Mouse (Mus musculus): Measurements from ENCODE around the gene Gpn3.

DNA sequence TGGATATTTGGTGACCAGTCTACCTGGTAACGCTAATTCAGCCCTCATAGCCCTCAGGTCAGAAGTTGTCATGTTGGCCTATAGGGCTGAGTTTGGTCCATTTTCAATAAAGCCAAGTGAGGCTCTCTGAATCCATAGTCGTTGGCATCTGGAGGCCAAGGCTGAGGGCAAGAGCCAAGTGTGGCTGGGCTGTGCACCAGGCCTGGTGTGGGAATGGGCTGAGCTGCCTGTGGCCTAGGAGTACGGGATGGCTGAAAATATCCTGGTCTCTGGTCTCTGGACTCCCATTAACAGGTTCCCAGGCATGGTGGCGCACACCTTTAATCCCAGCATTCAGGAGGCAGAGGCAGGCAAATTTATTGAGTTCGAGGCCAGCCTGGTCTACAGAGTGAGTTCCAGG lies 18.3 kb downstream of the Gpn3 start:
- no peak for TF ChIP-seq SMC3 (IDR thresholded peaks at IDR 0.05; ENCODE audit: low read depth, low read length)
- TF ChIP-seq ZKSCAN1 (IDR thresholded peaks at IDR 0.05; ENCODE audit: borderline replicate concordance, low read depth, low read length): no peak
- no peak for TF ChIP-seq POLR2A (IDR thresholded peaks at IDR 0.05; ENCODE audit: low read depth, low read length)
- TF ChIP-seq MAZ (IDR thresholded peaks at IDR 0.05; ENCODE audit: low read depth, low read length): no peak
- no peak for TF ChIP-seq POLR2AphosphoS2 (IDR thresholded peaks at IDR 0.05; ENCODE audit: low read depth, low read length)
- TF ChIP-seq MAFK (IDR thresholded peaks at IDR 0.05; ENCODE audit: insufficient replicate concordance, low read length): no peak
- no peak for TF ChIP-seq ZMIZ1 (IDR thresholded peaks at IDR 0.05; ENCODE audit: low read depth, low read length)
- no peak for TF ChIP-seq TCF12 (IDR thresholded peaks at IDR 0.05; ENCODE audit: low read depth, low read length)
- no peak for TF ChIP-seq CTCF (conservative IDR thresholded peaks at IDR 0.05 in 1 of 2, IDR thresholded peaks at IDR 0.05 in 1 of 2; ENCODE audit: low read depth in 2 of 2, low read length in 2 of 2)
- TF ChIP-seq BHLHE40 (IDR thresholded peaks at IDR 0.05; ENCODE audit: low read depth, low read length): no peak
- no peak for TF ChIP-seq MEF2A (IDR thresholded peaks at IDR 0.05; ENCODE audit: borderline replicate concordance, low read depth, low read length)
